Mouse (Mus musculus) urinary bladder, postnatal 36 days (tissue): ENCODE results near the gene Tent4b.
"Not testable (repeated sequence)": the region's sequence is repeated elsewhere in the genome, so short reads cannot be mapped to it uniquely, and the experiment has no call there.

ENCODE experiments used
- DNase-seq, 2 experiments: peaks; one replicate each; pipeline ENCODE4 v3.0.0; 2022; ENCODE audit warnings: low spot score in 2 of 2, mixed read lengths in 1 of 2

The Tent4b gene

GRCm38 (mm10) chr8:88198945-88199571 lies at the start of gene Tent4b:
TSS of gene Tent4b (plus strand) at chr8:88199213.
- peak; percentile 91 for DNase-seq

- DNase-seq = no peak
Observed at GRCm38 (mm10) chr8:88150910-88151371, 48.1 kb upstream of the Tent4b start.

GRCm38 (mm10) chr8:88160237-88160995 lies 38.6 kb upstream of the Tent4b start:
- no peak for DNase-seq

GRCm38 (mm10) chr8:88161439-88161838 lies 37.6 kb upstream of the Tent4b start:
- peak; percentile 54 to 60 for DNase-seq

GRCm38 (mm10) chr8:88175264-88175663 lies 23.7 kb upstream of the Tent4b start:
- no peak for DNase-seq

- DNase-seq = no peak
Observed at GRCm38 (mm10) chr8:88177291-88177690, 21.7 kb upstream of the Tent4b start.

GRCm38 (mm10) chr8:88183121-88183520 lies 15.9 kb upstream of the Tent4b start:
- DNase-seq = no peak

- no peak for DNase-seq
Observed at GRCm38 (mm10) chr8:88184914-88185313, 14.1 kb upstream of the Tent4b start.

GRCm38 (mm10) chr8:88185716-88186115 lies 13.3 kb upstream of the Tent4b start:
- DNase-seq = no peak

GRCm38 (mm10) chr8:88197328-88197727 lies 1.7 kb upstream of the Tent4b start:
- DNase-seq = no peak

- DNase-seq = peak in 1 of 2 experiments; percentile 15
Observed at GRCm38 (mm10) chr8:88198551-88198944, 465 bp upstream of the Tent4b start.

GRCm38 (mm10) chr8:88199700-88200601 lies 938 bp downstream of the Tent4b start:
- DNase-seq = peak; percentile 19 to 37

- DNase-seq = no peak
Observed at GRCm38 (mm10) chr8:88200724-88201495, 1.9 kb downstream of the Tent4b start.

GRCm38 (mm10) chr8:88201641-88202040 lies 2.6 kb downstream of the Tent4b start:
- no peak for DNase-seq

GRCm38 (mm10) chr8:88206016-88206415 lies 7.0 kb downstream of the Tent4b start:
- DNase-seq = no peak

GRCm38 (mm10) chr8:88207121-88207821 lies 8.3 kb downstream of the Tent4b start:
- DNase-seq = no peak

- not testable (repeated sequence) for DNase-seq
Observed at GRCm38 (mm10) chr8:88209930-88210827, 11.2 kb downstream of the Tent4b start.

GRCm38 (mm10) chr8:88221353-88221752 lies 22.3 kb downstream of the Tent4b start:
- no peak for DNase-seq

GRCm38 (mm10) chr8:88225358-88225757 lies 26.3 kb downstream of the Tent4b start:
- no peak for DNase-seq

- no peak for DNase-seq
Observed at GRCm38 (mm10) chr8:88227851-88228250, 28.8 kb downstream of the Tent4b start.
